Mouse (Mus musculus) MEL (cell line): Measurements from ENCODE around the gene Apoa2. TPM values are rescaled to one million over a fixed set of nuclear protein-coding genes. Genes with fewer than 3 reads are reported as not detected.

ENCODE experiments used
- DNase-seq: peaks from one replicate; pipeline ENCODE4 v3.0.0; 2011; ENCODE audit warnings: low read depth, low spot score
- H3K27ac ChIP-seq: 2 replicates; pipeline ENCODE4 v1.5.1; 2012; ENCODE audit warnings: low read depth, mild to moderate bottlenecking, control low read depth, low read length, moderate library complexity; ENCODE audit not compliant: control insufficient read depth
- H3K27me3 ChIP-seq, 2 experiments: fragments of 150-350 bp in 1 of 2; sonication (generic) in 1 of 2; 2 replicates each; pipeline ENCODE4 v1.6.1; 2012; ENCODE audit warnings: low read length in 2 of 2, mild to moderate bottlenecking in 2 of 2, improper control_type of control experiment in 1 of 2, moderate library complexity in 1 of 2; ENCODE audit not compliant: insufficient read depth in 2 of 2, control insufficient read depth in 1 of 2
- H3K36me3 ChIP-seq, 2 experiments: 2 replicates each; pipeline ENCODE4 v1.6.1; 2012 to 2014; ENCODE audit warnings: low read length in 2 of 2, improper control_type of control experiment in 1 of 2, inconsistent platforms in 1 of 2, mild to moderate bottlenecking in 1 of 2; ENCODE audit not compliant: insufficient read depth in 2 of 2, control insufficient read depth in 1 of 2
- H3K4me1 ChIP-seq, 2 experiments: fragments of 150-350 bp in 1 of 2; sonication (generic) in 1 of 2; 2 replicates each; pipeline ENCODE4 v1.6.1; 2012; ENCODE audit warnings: low read length in 2 of 2, improper control_type of control experiment in 1 of 2, mild to moderate bottlenecking in 1 of 2; ENCODE audit not compliant: insufficient read depth in 2 of 2, control insufficient read depth in 1 of 2
- H3K4me3 ChIP-seq, 2 experiments: fragments of 150-350 bp in 1 of 2; sonication (generic) in 1 of 2; 2 replicates each; pipeline ENCODE4 v1.5.1; 2012; ENCODE audit warnings: low read depth in 2 of 2, low read length in 2 of 2, mild to moderate bottlenecking in 2 of 2, moderate library complexity in 2 of 2, control low read depth in 1 of 2, improper control_type of control experiment in 1 of 2; ENCODE audit not compliant: control insufficient read depth in 1 of 2, insufficient read depth in 1 of 2
- H3K79me2 ChIP-seq: 2 replicates; pipeline ENCODE4 v1.6.1; 2012; ENCODE audit warnings: mild to moderate bottlenecking, low read length, moderate library complexity; ENCODE audit not compliant: control insufficient read depth, poor library complexity, insufficient read depth
- H3K9ac ChIP-seq: 2 replicates; pipeline ENCODE4 v1.6.1; 2012; ENCODE audit warnings: low read depth, mild to moderate bottlenecking, control low read depth, low read length, moderate library complexity; ENCODE audit not compliant: control insufficient read depth, poor library complexity, severe bottlenecking
- H3K9me3 ChIP-seq: fragments of 150-350 bp; sonication (generic); replicated peaks from 2 replicates; pipeline ENCODE4 v1.6.1; 2012; ENCODE audit warnings: mild to moderate bottlenecking, low read length, improper control_type of control experiment, moderate library complexity; ENCODE audit not compliant: insufficient read depth
- BHLHE40 ChIP-seq: IDR thresholded peaks from 2 replicates; pipeline ENCODE4 v1.6.1; 2012; ENCODE audit warnings: low read depth, mild to moderate bottlenecking, inconsistent platforms, low read length, improper control_type of control experiment, borderline replicate concordance
- CHD1 ChIP-seq: IDR thresholded peaks from 2 replicates; pipeline ENCODE4 v1.6.1; 2012; ENCODE audit warnings: low read depth, mild to moderate bottlenecking, inconsistent platforms, low read length, improper control_type of control experiment
- E2F4 ChIP-seq: IDR thresholded peaks from 2 replicates; pipeline ENCODE4 v1.6.1; 2011; ENCODE audit warnings: low read depth, low read length, improper control_type of control experiment, borderline replicate concordance
- GABPA ChIP-seq: IDR thresholded peaks from 2 replicates; pipeline ENCODE4 v1.6.1; 2012; ENCODE audit warnings: low read depth, mild to moderate bottlenecking, inconsistent platforms, low read length, improper control_type of control experiment, moderate library complexity
- HCFC1 ChIP-seq: IDR thresholded peaks from 2 replicates; pipeline ENCODE4 v1.6.1; 2012; ENCODE audit warnings: low read depth, mild to moderate bottlenecking, inconsistent platforms, low read length, improper control_type of control experiment, moderate library complexity
- JUND ChIP-seq: IDR thresholded peaks from 2 replicates; pipeline ENCODE4 v1.6.1; 2011; ENCODE audit warnings: low read depth, mild to moderate bottlenecking, improper control_type of control experiment, low read length
- MAZ ChIP-seq: IDR thresholded peaks from 2 replicates; pipeline ENCODE4 v1.6.1; 2012; ENCODE audit warnings: low read depth, mild to moderate bottlenecking, inconsistent platforms, low read length, improper control_type of control experiment
- MEF2A ChIP-seq: IDR thresholded peaks from 2 replicates; pipeline ENCODE4 v1.6.1; 2014; ENCODE audit warnings: low read depth, mild to moderate bottlenecking, inconsistent platforms, low read length, improper control_type of control experiment; ENCODE audit not compliant: poor library complexity, insufficient replicate concordance, severe bottlenecking; ENCODE audit errors: extremely low read depth
- MXI1 ChIP-seq: IDR thresholded peaks from 2 replicates; pipeline ENCODE4 v1.6.1; 2011; ENCODE audit warnings: mild to moderate bottlenecking, low read depth, low read length, improper control_type of control experiment
- MYB ChIP-seq: IDR thresholded peaks from 2 replicates; pipeline ENCODE4 v1.6.1; 2011; ENCODE audit warnings: mild to moderate bottlenecking, low read depth, low read length, improper control_type of control experiment
- MYC ChIP-seq: IDR thresholded peaks from 2 replicates; pipeline ENCODE4 v1.6.1; 2011; ENCODE audit warnings: low read depth, mild to moderate bottlenecking, low read length, improper control_type of control experiment, moderate library complexity
- NRF1 ChIP-seq: IDR thresholded peaks from 2 replicates; pipeline ENCODE4 v1.6.1; 2014; ENCODE audit warnings: low read depth, mild to moderate bottlenecking, inconsistent platforms, low read length, improper control_type of control experiment, moderate library complexity; ENCODE audit not compliant: poor library complexity, insufficient read depth, severe bottlenecking
- POLR2AphosphoS2 ChIP-seq: IDR thresholded peaks from 2 replicates; pipeline ENCODE4 v1.6.1; 2011; ENCODE audit warnings: low read length, improper control_type of control experiment
- POLR2AphosphoS5 ChIP-seq: IDR thresholded peaks from 2 replicates; pipeline ENCODE4 v1.6.1; 2012; ENCODE audit warnings: low read depth, borderline replicate concordance, mild to moderate bottlenecking, inconsistent platforms, low read length, moderate library complexity, mixed read lengths
- SIN3A ChIP-seq: IDR thresholded peaks from 2 replicates; pipeline ENCODE4 v1.6.1; 2012; ENCODE audit warnings: low read length, improper control_type of control experiment, inconsistent platforms
- SMC3 ChIP-seq: IDR thresholded peaks from 2 replicates; pipeline ENCODE4 v1.6.1; 2011; ENCODE audit warnings: low read depth, low read length, improper control_type of control experiment
- TBP ChIP-seq: IDR thresholded peaks from 2 replicates; pipeline ENCODE4 v1.8.0; 2011; ENCODE audit warnings: low read depth, low read length, improper control_type of control experiment
- UBTF ChIP-seq: IDR thresholded peaks from 2 replicates; pipeline ENCODE4 v1.6.1; 2012; ENCODE audit warnings: low read depth, mild to moderate bottlenecking, inconsistent platforms, low read length, improper control_type of control experiment, moderate library complexity, borderline replicate concordance; ENCODE audit not compliant: insufficient read depth
- ZNF384 ChIP-seq: IDR thresholded peaks from 2 replicates; pipeline ENCODE4 v1.6.1; 2012; ENCODE audit warnings: low read depth, mild to moderate bottlenecking, inconsistent platforms, low read length, improper control_type of control experiment
- polyA plus RNA-seq, 2 experiments: library from polyadenylated mRNA; stranded (reverse) in 1 of 2; unstranded in 1 of 2; fragments of >175 nt in 1 of 2; fragments of >200 nt in 1 of 2; gene quantifications; 2 replicates each; pipeline versions ENCODE4 v1.2.1 to v1.2.4; 2012; ENCODE audit warnings: low replicate concordance in 2 of 2, low read depth in 1 of 2; ENCODE audit not compliant: insufficient read length in 2 of 2, insufficient read depth in 1 of 2, missing spikeins in 1 of 2
- total RNA-seq: library from RNA; depleted of rRNA; stranded (reverse); fragments of 300-350 nt; gene quantifications from 2 replicates; pipeline ENCODE4 v1.2.3, GENCODE M21; 2012

The Apoa2 gene
- total and polyA plus RNA-seq, 3 experiments, result 0.15 TPM; not detected in 2

- DNase-seq, result no peak
- peaks cover 0 to 3% of the 10 kb centered on the region in 2 experiments; a peak in 2 of 4 replicates for H3K27me3 ChIP-seq
- TF ChIP-seq SMC3 (no peak), ZNF384 (no peak), MYB (no peak), BHLHE40 (no peak), UBTF (no peak), JUND (no peak), MEF2A (no peak), MYC (no peak), E2F4 (no peak), MXI1 (no peak), GABPA (no peak), SIN3A (no peak), MAZ (no peak), TBP (no peak), CHD1 (no peak), NRF1 (no peak)
- H3K9me3 ChIP-seq, result no peaks in the 10 kb centered on the region
- H3K27ac ChIP-seq, result no peak overlapping the region
- no peaks in the 10 kb centered on the region for H3K79me2 ChIP-seq
- no peak overlapping the region for H3K9ac ChIP-seq
- H3K36me3 ChIP-seq, result peaks cover 0 to 4% of the 10 kb centered on the region in 2 experiments; a peak in 2 of 4 replicates
- no peak overlapping the region for H3K4me3 ChIP-seq
- H3K4me1 ChIP-seq, result peaks cover 0 to 5% of the 10 kb centered on the region in 2 experiments; a peak in 1 of 4 replicates
Observed at GRCm38 (mm10) chr1:171189476-171190114, 35.3 kb upstream of the Apoa2 start.

- Histone ChIP-seq H3K79me2 (no peaks in the 10 kb centered on the region), H3K27ac (no peak overlapping the region), H3K4me3 (no peak overlapping the region), H3K9ac (no peak overlapping the region), H3K36me3 (peaks cover 0 to 4% of the 10 kb centered on the region in 2 experiments; a peak in 2 of 4 replicates), H3K9me3 (no peaks in the 10 kb centered on the region), H3K27me3 (peaks cover 0 to 3% of the 10 kb centered on the region in 2 experiments; a peak in 2 of 4 replicates), H3K4me1 (peaks cover 0 to 5% of the 10 kb centered on the region in 2 experiments; a peak in 1 of 4 replicates)
- no peak for DNase-seq
- no peak for TF ChIP-seq POLR2AphosphoS5
- TF ChIP-seq HCFC1, result no peak
- no peak for TF ChIP-seq POLR2AphosphoS2
Observed at GRCm38 (mm10) chr1:171190832-171191231, 34.0 kb upstream of the Apoa2 start.
